Mouse (Mus musculus) ES-Bruce4 (cell line): ENCODE data around the gene Ampd3. TPM values are rescaled to one million over a fixed set of nuclear protein-coding genes. Genes with fewer than 3 reads are reported as not detected.

Experiments
- H3K27ac ChIP-seq: 2 replicates; pipeline ENCODE4 v1.5.1; 2012; ENCODE audit warnings: low read length, inconsistent platforms; ENCODE audit not compliant: insufficient read depth
- H3K27me3 ChIP-seq: 2 replicates; pipeline ENCODE4 v1.6.1; 2012; ENCODE audit warnings: mild to moderate bottlenecking, low read length, inconsistent platforms; ENCODE audit not compliant: control insufficient read depth, poor library complexity, insufficient read depth, severe bottlenecking
- H3K36me3 ChIP-seq: 2 replicates; pipeline ENCODE4 v1.6.1; 2012; ENCODE audit warnings: inconsistent platforms, mild to moderate bottlenecking, low read length, moderate library complexity; ENCODE audit not compliant: control insufficient read depth, poor library complexity, insufficient read depth, severe bottlenecking
- H3K4me1 ChIP-seq: one replicate; pipeline ENCODE4 v1.8.1; 2011; ENCODE audit warnings: low read length; ENCODE audit not compliant: control insufficient read depth, insufficient read depth
- H3K4me3 ChIP-seq: 2 replicates; pipeline ENCODE4 v1.5.1; 2011; ENCODE audit warnings: low read depth, mild to moderate bottlenecking, low read length
- H3K9ac ChIP-seq: 2 replicates; pipeline ENCODE4 v1.6.1; 2012; ENCODE audit warnings: low read depth, mild to moderate bottlenecking, inconsistent platforms; ENCODE audit not compliant: poor library complexity, severe bottlenecking
- H3K9me3 ChIP-seq: replicated peaks from 2 replicates; pipeline ENCODE4 v1.6.1; 2012; ENCODE audit warnings: mild to moderate bottlenecking, low read length, inconsistent platforms; ENCODE audit not compliant: control insufficient read depth, poor library complexity, insufficient read depth, severe bottlenecking
- CTCF ChIP-seq: IDR thresholded peaks from one replicate; pipeline ENCODE4 v1.8.1; 2011; ENCODE audit warnings: low read depth, low read length
- EP300 ChIP-seq: IDR thresholded peaks from 2 replicates; pipeline ENCODE4 v1.6.1; 2011; ENCODE audit warnings: low read depth, low read length; ENCODE audit not compliant: insufficient read depth
- POLR2A ChIP-seq: IDR thresholded peaks from one replicate; pipeline ENCODE4 v1.8.1; 2011; ENCODE audit warnings: low read length; ENCODE audit not compliant: insufficient read depth
- polyA plus RNA-seq: library from polyadenylated mRNA; stranded (reverse); fragments of >200 nt; gene quantifications from 2 replicates; pipeline ENCODE4 v1.2.4, GENCODE M21; 2011; ENCODE audit warnings: low read depth; ENCODE audit not compliant: missing spikeins, insufficient read depth, insufficient read length

Gene Ampd3
- polyA plus RNA-seq, result 2.4 and 3.1 TPM in 2 replicates

GRCm38 (mm10) chr7:110768001-110768400 lies at the start of gene Ampd3:
Gene Ampd3 (plus strand): TSS chr7:110768206.
- Histone ChIP-seq H3K9ac (peak within 1 kb of the TSS; percentile 79), H3K27ac (no peak within 1 kb of the TSS), H3K4me1 (no peaks in the 10 kb centered on the region), H3K4me3 (peak within 1 kb of the TSS; percentile 67), H3K27me3 (no peaks in the 10 kb centered on the region), H3K36me3 (no peaks in the 10 kb centered on the region), H3K9me3 (no peaks in the 10 kb centered on the region)
- TF ChIP-seq EP300 (0 out of 2 replicates have a peak, but pooled peaks have one; percentile 52), CTCF (no peak), POLR2A (no peak)

GRCm38 (mm10) chr7:110718505-110718904 lies 49.5 kb upstream of the Ampd3 start:
- H3K4me3 ChIP-seq, result no peak overlapping the region
- no peak overlapping the region for H3K27ac ChIP-seq
- H3K36me3 ChIP-seq, result no peaks in the 10 kb centered on the region
- no peaks in the 10 kb centered on the region for H3K27me3 ChIP-seq
- TF ChIP-seq POLR2A (no peak), CTCF (no peak), EP300 (no peak)
- H3K9ac ChIP-seq, result no peak overlapping the region
- H3K9me3 ChIP-seq, result no peaks in the 10 kb centered on the region
- H3K4me1 ChIP-seq, result no peaks in the 10 kb centered on the region

DNA sequence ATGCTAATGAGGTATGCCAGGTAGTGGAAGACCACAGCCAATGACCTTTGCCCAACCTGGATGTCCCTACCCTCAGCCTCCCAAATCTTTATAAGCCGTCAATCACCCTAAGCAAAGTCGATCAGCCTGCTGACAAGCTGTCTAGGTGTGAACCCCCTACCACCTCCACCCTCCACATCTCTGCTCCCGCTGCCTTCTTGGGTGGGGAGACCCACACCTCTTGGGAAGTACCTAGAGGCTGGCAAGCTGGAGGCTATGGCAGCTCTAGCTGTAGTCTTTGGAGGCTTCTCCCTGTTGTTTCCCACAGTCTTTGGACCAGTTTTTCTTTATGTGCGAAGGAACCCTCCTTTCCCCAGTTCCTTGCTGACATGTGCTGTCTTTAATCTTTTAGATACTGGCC lies 48.1 kb upstream of the Ampd3 start:
- Histone ChIP-seq H3K36me3 (no peaks in the 10 kb centered on the region), H3K9me3 (no peaks in the 10 kb centered on the region), H3K4me1 (no peaks in the 10 kb centered on the region), H3K9ac (no peak overlapping the region), H3K4me3 (no peak overlapping the region), H3K27ac (no peak overlapping the region), H3K27me3 (no peaks in the 10 kb centered on the region)
- TF ChIP-seq CTCF (no peak), POLR2A (no peak), EP300 (no peak)

GRCm38 (mm10) chr7:110722183-110722582 lies 45.8 kb upstream of the Ampd3 start:
- Histone ChIP-seq H3K36me3 (no peaks in the 10 kb centered on the region), H3K4me3 (no peak overlapping the region), H3K9ac (no peak overlapping the region), H3K9me3 (no peaks in the 10 kb centered on the region), H3K27me3 (no peaks in the 10 kb centered on the region), H3K4me1 (no peaks in the 10 kb centered on the region), H3K27ac (no peak overlapping the region)
- no peak for TF ChIP-seq POLR2A
- TF ChIP-seq CTCF, result no peak
- TF ChIP-seq EP300, result no peak

- Histone ChIP-seq H3K27ac (no peak overlapping the region), H3K4me3 (no peak overlapping the region), H3K36me3 (no peaks in the 10 kb centered on the region), H3K4me1 (peaks cover 9% of the 10 kb centered on the region), H3K9me3 (no peaks in the 10 kb centered on the region), H3K9ac (no peak overlapping the region), H3K27me3 (no peaks in the 10 kb centered on the region)
- TF ChIP-seq POLR2A, result no peak
- peak; percentile 19 for TF ChIP-seq CTCF
- no peak for TF ChIP-seq EP300
Measured at GRCm38 (mm10) chr7:110727049-110727448, 41.0 kb upstream of the Ampd3 start.

GRCm38 (mm10) chr7:110728876-110729275 lies 39.1 kb upstream of the Ampd3 start:
- Histone ChIP-seq H3K9me3 (no peaks in the 10 kb centered on the region), H3K27me3 (no peaks in the 10 kb centered on the region), H3K27ac (no peak overlapping the region), H3K36me3 (no peaks in the 10 kb centered on the region), H3K4me1 (peaks cover 9% of the 10 kb centered on the region), H3K9ac (0 out of 2 replicates have a peak overlapping the region, but pooled peaks have one; percentile 6), H3K4me3 (no peak overlapping the region)
- TF ChIP-seq POLR2A (no peak), CTCF (peak; percentile 29)
